Mouse (Mus musculus) stomach, embryonic 15.5 days (tissue): ENCODE data around the gene Qsox1. TPM values are rescaled to one million over a fixed set of nuclear protein-coding genes. Genes with fewer than 3 reads are reported as not detected.

Source experiments
- ATAC-seq: fragments of 200-750 bp; cut with Nextera tagmentation; 2 replicates; pipeline ENCODE4 v1.8.0; 2017; ENCODE audit warnings: low read depth, moderate number of reproducible peaks, moderate TSS enrichment; ENCODE audit not compliant: insufficient read depth, low FRiP score
- H3K27ac ChIP-seq: fragments of 300-500 bp; sonication (generic); 2 replicates; pipeline ENCODE4 v1.5.1; 2015; ENCODE audit warnings: mild to moderate bottlenecking, inconsistent platforms
- H3K27me3 ChIP-seq: fragments of 300-500 bp; sonication (generic); replicated peaks from 2 replicates; pipeline ENCODE4 v1.6.1; 2015; ENCODE audit warnings: inconsistent platforms
- H3K36me3 ChIP-seq: fragments of 300-500 bp; sonication (generic); 2 replicates; pipeline ENCODE4 v1.6.1; 2015; ENCODE audit warnings: inconsistent platforms
- H3K4me1 ChIP-seq: fragments of 300-500 bp; sonication (generic); 2 replicates; pipeline ENCODE4 v1.6.1; 2015; ENCODE audit warnings: inconsistent platforms
- H3K4me2 ChIP-seq: fragments of 300-500 bp; sonication (generic); 2 replicates; pipeline ENCODE4 v1.6.1; 2015; ENCODE audit warnings: mild to moderate bottlenecking, inconsistent platforms
- H3K4me3 ChIP-seq: fragments of 300-500 bp; sonication (generic); replicated peaks from 2 replicates; pipeline ENCODE4 v1.5.1; 2015; ENCODE audit warnings: inconsistent platforms
- H3K9ac ChIP-seq: fragments of 300-500 bp; sonication (generic); 2 replicates; pipeline ENCODE4 v1.6.1; 2015; ENCODE audit warnings: inconsistent platforms
- H3K9me3 ChIP-seq: fragments of 300-500 bp; sonication (generic); 2 replicates; pipeline ENCODE4 v1.6.1; 2016; ENCODE audit warnings: inconsistent platforms
- WGBS: fragments of 180-500 bp; shearing (Covaris S2); methylation state at CpG from one replicate; pipeline ENCODE4 v1.1.7; 2015; 5-methylcytosine and 5-hydroxymethylcytosine counted together
- polyA plus RNA-seq: library from polyadenylated mRNA; unstranded; fragments of >200 nt; fragmentation: Nextera tagmentation; extraction: Ambion mirVana; gene quantifications from 2 replicates; pipeline ENCODE4 v1.2.1, GENCODE M21; 2015

Qsox1 gene
- polyA plus RNA-seq, 1 experiment from 2014 or later: 70.4 TPM

DNA sequence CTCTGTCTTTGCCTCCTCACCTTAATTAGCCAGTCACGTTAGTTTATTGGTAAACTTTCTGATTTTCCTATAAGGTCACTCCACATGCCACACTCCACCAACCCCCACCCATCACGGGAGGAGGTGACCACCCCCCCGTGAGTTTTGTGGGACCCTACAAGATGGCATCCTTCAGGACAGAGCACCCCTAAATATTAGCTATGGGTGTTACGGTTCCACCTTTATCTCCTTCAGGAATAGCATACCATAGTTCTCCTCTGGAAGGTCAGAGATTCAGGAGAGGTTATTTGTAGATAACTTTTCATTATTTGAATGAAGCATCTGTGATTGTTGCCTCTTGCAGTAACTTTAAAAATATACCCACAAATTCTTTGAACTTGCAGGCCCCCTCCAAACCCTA is 54.0 kb downstream of the Qsox1 start:
- H3K4me1 ChIP-seq: no peaks in the 10 kb centered on the region
- H3K9ac ChIP-seq: no peak overlapping the region
- 90% methylated on average over 4 of the region's 4 CpGs for WGBS
- H3K36me3 ChIP-seq: no peaks in the 10 kb centered on the region
- no peak overlapping the region for H3K4me3 ChIP-seq
- H3K27me3 ChIP-seq: no peaks in the 10 kb centered on the region
- no peak overlapping the region for H3K27ac ChIP-seq
- no peaks in the 10 kb centered on the region for H3K9me3 ChIP-seq
- ATAC-seq: no peak
- H3K4me2 ChIP-seq: no peak overlapping the region

DNA sequence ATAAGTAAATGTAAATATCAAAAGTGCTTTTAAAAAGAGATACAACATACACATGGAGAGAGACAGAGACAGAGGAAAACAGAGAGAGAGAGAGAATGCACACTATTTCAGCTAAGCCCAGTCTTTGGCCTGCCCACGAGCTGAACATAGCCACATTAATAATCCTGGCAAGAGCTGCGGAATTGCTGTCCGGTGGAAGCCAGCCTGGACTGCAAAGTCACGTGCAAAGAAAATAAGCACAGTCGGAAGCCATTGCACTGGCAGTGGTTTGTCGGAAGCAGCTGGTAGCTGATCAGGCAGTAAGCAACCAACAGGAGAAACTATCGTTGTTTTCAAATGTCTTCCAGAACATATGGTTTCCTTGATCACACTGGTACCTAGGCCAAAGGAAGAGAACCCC is 55.1 kb downstream of the Qsox1 start:
- H3K9me3 ChIP-seq: no peaks in the 10 kb centered on the region
- H3K9ac ChIP-seq: no peak overlapping the region
- no peak overlapping the region for H3K27ac ChIP-seq
- H3K27me3 ChIP-seq: peaks cover 5% of the 10 kb centered on the region
- H3K4me3 ChIP-seq: no peak overlapping the region
- ATAC-seq: no peak
- 60% methylated on average over 7 of the region's 7 CpGs for WGBS
- no peaks in the 10 kb centered on the region for H3K36me3 ChIP-seq
- H3K4me2 ChIP-seq: no peak overlapping the region
- no peaks in the 10 kb centered on the region for H3K4me1 ChIP-seq

DNA sequence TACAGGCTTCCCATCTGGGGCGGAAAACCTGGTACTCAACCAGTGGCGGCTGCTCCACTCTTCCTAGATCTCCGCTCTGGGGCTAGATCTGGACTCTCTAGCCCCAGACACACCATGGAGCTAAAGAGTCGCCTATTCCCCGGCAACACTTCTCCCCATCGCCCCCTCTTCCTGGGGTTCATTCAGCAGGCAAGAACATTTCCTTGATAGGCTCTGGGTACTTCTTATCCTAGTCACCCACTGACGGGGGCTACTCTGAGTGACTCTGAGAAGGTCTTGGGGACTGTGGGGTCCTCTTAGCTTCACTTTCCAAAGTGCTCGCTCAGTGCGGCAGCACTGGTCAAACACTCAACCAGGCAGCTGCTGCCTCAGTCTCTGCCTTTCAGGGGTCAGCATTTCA is 59.3 kb downstream of the Qsox1 start:
- 74% methylated on average over 9 of the region's 9 CpGs for WGBS
- ATAC-seq: no peak
- no peak overlapping the region for H3K4me3 ChIP-seq

DNA sequence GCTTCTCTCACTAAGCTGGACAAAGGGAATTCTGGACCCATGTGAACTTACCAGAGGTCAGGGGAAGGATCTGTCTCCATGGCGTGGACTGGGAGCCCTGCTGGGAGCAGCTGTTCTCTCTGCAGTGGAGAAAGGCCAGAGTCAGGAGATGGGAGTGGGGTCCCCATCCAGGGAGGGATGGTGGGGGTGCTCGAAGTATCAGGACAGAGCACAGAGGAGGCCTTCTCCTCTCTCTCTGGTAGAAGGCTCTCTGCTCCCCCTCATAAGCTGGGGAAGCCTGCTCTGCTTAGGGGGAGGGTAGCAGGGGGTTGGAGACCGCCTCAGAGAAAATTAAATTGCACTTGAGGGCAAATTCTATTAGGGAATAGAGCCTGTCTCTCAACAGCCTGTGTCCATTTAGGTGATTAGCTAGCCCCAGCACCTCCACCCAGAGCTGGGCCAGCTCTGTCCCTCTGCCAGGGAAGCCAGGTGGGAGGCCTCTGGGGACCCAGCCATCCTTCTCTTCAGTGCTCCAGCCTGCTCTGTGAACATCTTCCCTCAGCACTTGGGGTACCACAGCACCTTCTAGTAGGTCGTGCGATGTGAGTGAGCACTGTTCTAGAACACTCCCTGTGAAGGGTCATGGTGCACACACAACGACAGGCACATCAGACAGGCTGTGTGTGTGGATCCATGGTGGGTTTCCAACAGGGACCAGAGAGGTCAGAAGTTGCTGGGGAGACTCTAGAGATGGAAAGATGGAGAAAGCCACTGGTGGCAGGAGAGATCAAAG is 61.0 kb downstream of the Qsox1 start, which contains the start of gene Lhx4:
Gene Lhx4 (minus strand): TSS at position 201 of the 772 bp plus-strand sequence.
- H3K27ac ChIP-seq: no peak within 1 kb of the TSS

More for the DNA sequence above, 59.3 kb downstream of the Qsox1 start:
- Histone ChIP-seq H3K27ac (no peak overlapping the region), H3K9ac (no peak overlapping the region), H3K27me3 (peaks cover 34% of the 10 kb centered on the region), H3K9me3 (no peaks in the 10 kb centered on the region), H3K36me3 (no peaks in the 10 kb centered on the region), H3K4me1 (no peaks in the 10 kb centered on the region), H3K4me2 (no peak overlapping the region)

DNA sequence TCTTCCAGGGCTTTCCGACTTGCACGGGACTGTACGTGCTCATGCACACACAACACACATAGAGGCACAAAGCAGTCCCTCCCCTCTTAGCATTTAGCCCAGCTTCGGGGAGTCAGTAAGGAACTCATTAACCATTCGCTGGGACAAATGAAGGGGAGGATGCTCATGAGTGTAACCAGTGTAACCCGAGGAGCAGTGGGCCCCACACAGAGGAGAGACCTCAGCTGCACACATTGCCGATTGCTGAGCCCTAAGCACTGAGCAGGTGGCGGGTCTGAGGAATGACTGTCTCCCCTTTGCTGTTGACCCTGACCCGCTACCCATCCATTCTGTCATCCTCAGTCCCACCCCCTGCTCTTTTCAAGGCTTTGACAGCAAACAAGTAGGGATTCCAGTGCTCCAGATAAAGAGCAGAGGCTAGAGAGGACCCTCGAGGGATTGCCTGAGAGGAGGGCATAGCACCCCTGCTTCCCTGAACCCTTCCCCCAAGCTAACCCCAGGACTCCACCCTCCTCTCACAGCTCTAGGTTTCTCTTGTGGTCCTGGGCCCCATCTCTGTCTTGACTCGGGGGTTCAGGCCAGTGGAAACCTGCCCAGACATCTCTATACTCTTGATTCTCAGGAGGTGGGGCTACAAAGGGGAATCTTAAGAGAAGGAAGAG is 62.0 kb downstream of the Qsox1 start:
- H3K27me3 ChIP-seq: peaks cover 59% of the 10 kb centered on the region
- WGBS: 11% methylated on average over 11 of the region's 11 CpGs

More for the DNA sequence above, 61.0 kb downstream of the Qsox1 start, which contains the start of gene Lhx4:
- H3K36me3 ChIP-seq: no peaks in the 10 kb centered on the region
- H3K9me3 ChIP-seq: no peaks in the 10 kb centered on the region
- WGBS: 64% methylated on average over 6 of the region's 6 CpGs
- no peak within 1 kb of the TSS for H3K4me3 ChIP-seq
- no peak within 1 kb of the TSS for H3K9ac ChIP-seq
- H3K4me2 ChIP-seq: no peak within 1 kb of the TSS
- H3K4me1 ChIP-seq: no peaks in the 10 kb centered on the region
- ATAC-seq: no peak
- peaks cover 49% of the 10 kb centered on the region for H3K27me3 ChIP-seq

DNA sequence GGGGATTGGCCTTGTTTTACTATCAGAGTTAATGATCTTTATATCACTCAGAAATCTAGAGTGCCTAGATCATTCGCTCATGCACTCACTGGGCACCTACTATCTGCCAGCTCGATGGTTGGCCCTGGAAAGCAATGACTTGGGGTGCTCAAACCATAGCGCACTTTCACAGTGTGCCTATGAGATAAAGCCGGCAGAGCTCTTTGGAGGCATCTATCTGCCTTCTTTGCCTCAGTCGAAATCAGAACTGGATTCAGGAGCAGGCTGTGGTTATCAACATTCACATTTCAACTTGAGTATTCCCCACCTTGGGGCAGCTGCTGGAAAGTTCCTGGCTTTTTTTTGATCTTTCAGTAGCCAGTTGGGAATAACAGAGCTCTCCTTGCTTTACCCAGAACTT is 64.8 kb downstream of the Qsox1 start:
- Histone ChIP-seq H3K36me3 (no peaks in the 10 kb centered on the region), H3K4me1 (peaks cover 2% of the 10 kb centered on the region), H3K9ac (no peak overlapping the region), H3K4me2 (no peak overlapping the region), H3K4me3 (no peak overlapping the region), H3K9me3 (no peaks in the 10 kb centered on the region), H3K27me3 (peaks cover 69% of the 10 kb centered on the region), H3K27ac (no peak overlapping the region)
- 79% methylated on average over 5 of the region's 5 CpGs for WGBS
- ATAC-seq: no peak

More for the DNA sequence above, 62.0 kb downstream of the Qsox1 start:
- Histone ChIP-seq H3K4me3 (no peak overlapping the region), H3K4me2 (no peak overlapping the region), H3K9me3 (no peaks in the 10 kb centered on the region), H3K9ac (no peak overlapping the region), H3K4me1 (no peaks in the 10 kb centered on the region), H3K27ac (no peak overlapping the region), H3K36me3 (no peaks in the 10 kb centered on the region)
- ATAC-seq: no peak

DNA sequence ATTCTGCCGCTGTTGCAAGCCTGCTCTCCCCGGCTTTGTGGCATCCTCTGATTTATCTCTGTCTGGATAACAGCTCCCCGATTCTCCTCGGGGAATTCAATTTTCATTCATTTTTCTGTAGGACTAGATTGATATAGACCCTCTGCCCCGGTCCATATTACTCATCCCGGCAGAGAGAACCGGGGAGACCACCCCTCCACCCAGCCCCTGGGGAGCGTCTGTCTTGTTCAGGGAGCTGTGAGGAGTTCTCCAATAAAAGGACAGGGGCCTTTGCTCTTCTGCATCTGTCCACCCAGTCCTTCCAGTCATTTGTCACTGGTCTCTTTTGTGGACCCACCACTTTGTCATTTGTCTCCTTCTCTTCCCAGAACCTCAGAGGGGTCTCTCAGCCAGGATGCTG is 65.7 kb downstream of the Qsox1 start:
- Histone ChIP-seq H3K36me3 (no peaks in the 10 kb centered on the region), H3K9me3 (no peaks in the 10 kb centered on the region), H3K9ac (no peak overlapping the region), H3K27ac (no peak overlapping the region), H3K4me1 (peaks cover 11% of the 10 kb centered on the region), H3K4me2 (no peak overlapping the region), H3K4me3 (no peak overlapping the region), H3K27me3 (peaks cover 78% of the 10 kb centered on the region)
- WGBS: 14% methylated on average over 8 of the region's 8 CpGs
- no peak for ATAC-seq

DNA sequence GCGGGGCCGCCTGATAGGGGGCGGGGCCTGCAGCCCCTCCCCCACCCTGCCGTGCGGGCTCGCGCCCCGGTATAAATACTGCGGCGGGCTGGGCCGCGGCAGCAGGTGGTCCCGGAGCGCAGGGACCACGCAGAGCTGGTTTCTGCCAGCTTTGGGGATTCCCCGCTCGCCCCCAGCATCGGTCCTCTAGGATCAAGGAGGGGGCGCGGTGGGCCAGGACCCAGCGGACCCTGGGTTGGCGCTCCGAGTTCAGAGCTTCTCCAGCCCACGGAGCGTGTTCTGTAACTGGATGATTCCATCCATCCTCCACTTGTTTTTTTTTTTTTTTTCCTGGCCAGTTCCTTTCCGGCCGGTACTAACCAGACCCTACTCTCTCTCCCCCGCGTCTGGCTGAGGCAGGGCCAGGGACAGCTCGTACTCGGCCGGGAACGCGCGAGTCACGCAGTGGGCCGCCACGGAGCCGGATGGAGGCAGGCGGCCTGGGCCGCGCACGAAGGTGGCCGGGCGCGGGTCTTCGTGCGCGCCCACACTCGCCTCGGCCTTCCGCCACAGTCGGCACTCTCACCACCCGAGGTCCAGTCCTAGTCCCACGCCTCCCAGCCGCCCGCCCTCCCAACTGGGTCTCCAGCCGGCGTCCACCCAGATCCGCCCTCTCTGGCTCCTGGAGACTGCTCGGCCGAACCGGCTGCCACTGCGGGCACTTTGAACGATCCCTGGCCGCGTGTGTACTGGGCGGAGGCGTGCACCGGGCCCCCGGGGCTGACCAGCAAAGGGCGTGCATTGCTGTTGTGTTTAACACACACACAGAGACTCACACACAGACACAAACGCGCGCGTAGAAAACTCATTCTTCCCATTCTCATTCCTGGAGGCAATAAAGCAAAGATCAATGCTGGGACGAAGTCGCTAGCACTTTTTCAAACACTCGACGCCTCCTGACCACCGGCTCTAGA is 70.0 kb downstream of the Qsox1 start:
- Histone ChIP-seq H3K9ac (no peak overlapping the region), H3K4me2 (peak overlapping the region; percentile 94), H3K4me3 (peak overlapping the region; percentile 48), H3K4me1 (peaks cover 26% of the 10 kb centered on the region), H3K9me3 (no peaks in the 10 kb centered on the region), H3K36me3 (no peaks in the 10 kb centered on the region), H3K27ac (no peak overlapping the region), H3K27me3 (peaks cover 87% of the 10 kb centered on the region)
- under 1% methylated on average over 81 of the region's 81 CpGs for WGBS
- ATAC-seq: peak; percentile 38; the same call in 1 of the 2 replicates

DNA sequence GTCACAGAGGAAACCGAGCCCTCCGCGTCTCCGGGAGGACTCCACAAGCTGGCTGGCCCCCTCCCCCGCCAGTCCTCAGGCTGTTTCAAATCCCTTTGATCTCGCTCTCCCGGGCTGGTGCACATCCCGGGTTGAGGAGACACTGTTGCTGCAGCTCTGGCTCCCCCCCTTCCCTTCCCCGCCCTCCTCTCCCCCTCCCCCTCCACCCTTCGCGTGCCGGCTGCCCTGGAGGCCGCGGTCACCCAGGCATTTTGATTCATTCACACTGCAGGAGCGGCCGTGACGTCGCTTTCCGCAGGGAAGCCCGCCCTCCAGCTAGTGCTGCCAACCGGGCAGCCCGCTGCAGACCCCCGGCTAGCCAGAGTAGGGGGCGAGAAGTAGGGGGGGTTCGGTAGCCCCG is 70.7 kb downstream of the Qsox1 start:
- Histone ChIP-seq H3K36me3 (no peaks in the 10 kb centered on the region), H3K4me3 (peak overlapping the region; percentile 48), H3K4me2 (peak overlapping the region; percentile 94), H3K27me3 (peaks cover 87% of the 10 kb centered on the region), H3K9me3 (no peaks in the 10 kb centered on the region), H3K27ac (no peak overlapping the region), H3K4me1 (peaks cover 26% of the 10 kb centered on the region), H3K9ac (no peak overlapping the region)
- WGBS: under 1% methylated on average over 25 of the region's 26 CpGs
- peak; percentile 44; the same call in 1 of the 2 replicates for ATAC-seq

DNA sequence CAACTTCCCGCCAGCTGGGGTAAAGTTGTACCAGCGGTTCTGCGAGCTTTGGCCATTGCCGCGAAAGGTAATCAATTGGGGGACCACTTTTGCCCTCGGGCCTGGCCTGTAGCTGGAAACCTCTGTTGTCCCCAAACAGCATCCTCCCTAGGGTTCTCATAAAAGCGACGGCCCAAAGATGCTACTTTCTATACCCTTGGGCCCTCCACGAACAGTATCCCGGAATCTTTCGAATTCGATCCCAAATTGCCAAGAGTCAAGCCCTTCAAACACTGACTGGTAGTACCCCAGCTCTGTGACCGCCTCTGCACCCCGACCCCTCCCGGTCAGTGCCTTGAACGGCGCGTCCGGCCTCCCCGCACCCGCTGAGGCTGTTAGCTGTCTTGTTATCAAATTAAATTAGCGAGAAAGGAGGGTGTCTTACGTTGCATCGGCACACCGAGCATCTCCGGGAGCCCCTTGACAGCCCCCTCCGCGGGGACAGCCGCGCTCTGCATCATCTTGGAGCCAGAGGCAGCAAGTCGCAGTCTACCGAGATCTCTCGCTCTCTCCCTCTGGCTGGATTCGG is 71.2 kb downstream of the Qsox1 start:
- no peak for ATAC-seq
- under 1% methylated on average over 34 of the region's 34 CpGs for WGBS
- peak overlapping the region; percentile 48 for H3K4me3 ChIP-seq
- no peak overlapping the region for H3K27ac ChIP-seq
- H3K4me2 ChIP-seq: peak overlapping the region; percentile 94
- H3K9ac ChIP-seq: no peak overlapping the region
- no peaks in the 10 kb centered on the region for H3K36me3 ChIP-seq
- no peaks in the 10 kb centered on the region for H3K9me3 ChIP-seq
- H3K27me3 ChIP-seq: peaks cover 87% of the 10 kb centered on the region
- H3K4me1 ChIP-seq: peaks cover 26% of the 10 kb centered on the region

DNA sequence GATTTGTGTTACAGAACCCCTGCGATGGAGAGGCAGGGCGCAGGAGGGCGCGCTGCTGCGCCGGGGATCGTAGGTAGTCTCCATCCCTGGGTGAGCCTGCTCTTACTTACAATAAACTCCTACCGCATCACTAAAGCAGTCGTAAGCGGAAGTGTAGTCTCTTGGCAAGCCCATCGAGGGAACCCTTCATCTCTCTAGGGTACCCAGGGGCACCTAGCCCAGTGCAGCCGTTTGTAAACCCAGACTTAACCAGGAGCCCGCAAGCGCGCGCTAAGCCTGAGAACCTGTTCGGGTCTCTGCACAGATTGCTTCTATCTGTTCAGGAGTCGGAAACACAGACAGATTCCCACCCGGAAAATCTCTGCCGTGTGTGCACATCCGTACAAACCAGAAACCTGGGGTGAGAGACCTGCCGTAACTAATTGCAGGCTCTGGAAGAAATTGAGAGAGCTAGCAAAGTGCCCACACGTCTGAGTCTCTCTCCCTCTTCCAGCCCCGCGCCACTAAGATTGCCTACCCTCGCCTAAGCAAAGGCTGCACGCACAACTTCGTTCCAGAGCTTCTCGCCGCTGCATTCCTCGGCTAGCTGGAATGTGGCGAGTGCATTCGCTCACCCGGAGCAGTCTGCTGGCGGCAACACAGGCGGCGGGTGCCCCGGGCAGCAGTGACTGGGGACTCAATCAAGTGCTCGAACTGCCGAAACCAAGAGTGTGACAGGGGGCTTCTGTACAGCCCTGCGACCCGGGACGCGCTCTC is 71.9 kb downstream of the Qsox1 start:
- Histone ChIP-seq H3K9ac (no peak overlapping the region), H3K27me3 (peaks cover 87% of the 10 kb centered on the region)
- WGBS: under 1% methylated on average over 44 of the region's 44 CpGs

More for the DNA sequence above, 71.9 kb downstream of the Qsox1 start:
- Histone ChIP-seq H3K9me3 (no peaks in the 10 kb centered on the region), H3K4me1 (peaks cover 26% of the 10 kb centered on the region), H3K4me2 (peak overlapping the region; percentile 94), H3K27ac (no peak overlapping the region), H3K4me3 (peak overlapping the region; percentile 48), H3K36me3 (no peaks in the 10 kb centered on the region)
- no peak for ATAC-seq
